Mouse (Mus musculus) intestine, embryonic 16.5 days (tissue): ENCODE measurements at regions not wholly inside any gene's neighbourhood (a gene's known extent, or its start where the extent isn't known, plus 50 kb on each side); places are given as distances from the start of the nearest gene placed in this dataset.

Experiments
- ATAC-seq: fragments of 200-750 bp; cut with Nextera tagmentation; 2 replicates; pipeline ENCODE4 v1.8.0; 2017; ENCODE audit warnings: moderate TSS enrichment, moderate library complexity
- H3K27ac ChIP-seq: fragments of 300-500 bp; sonication (generic); 2 replicates; pipeline ENCODE4 v1.5.1; 2014; ENCODE audit warnings: mild to moderate bottlenecking, low read length
- H3K27me3 ChIP-seq: fragments of 300-500 bp; sonication (generic); replicated peaks from 2 replicates; pipeline ENCODE4 v1.6.1; 2014; ENCODE audit warnings: low read length, control low read depth, mixed read lengths; ENCODE audit not compliant: control insufficient read depth, insufficient read depth
- H3K36me3 ChIP-seq: fragments of 300-500 bp; sonication (generic); 2 replicates; pipeline ENCODE4 v1.6.1; 2014; ENCODE audit warnings: low read length, control low read depth; ENCODE audit not compliant: control insufficient read depth, insufficient read depth
- H3K4me1 ChIP-seq: fragments of 300-500 bp; sonication (generic); 2 replicates; pipeline ENCODE4 v1.6.1; 2014; ENCODE audit warnings: low read length, control low read depth, mixed read lengths; ENCODE audit not compliant: control insufficient read depth, insufficient read depth
- H3K4me2 ChIP-seq: fragments of 300-500 bp; sonication (generic); 2 replicates; pipeline ENCODE4 v1.6.1; 2014; ENCODE audit warnings: low read depth, low read length, control low read depth
- H3K4me3 ChIP-seq: fragments of 300-500 bp; sonication (generic); 2 replicates; pipeline ENCODE4 v1.5.1; 2014; ENCODE audit warnings: mild to moderate bottlenecking, low read length
- H3K9ac ChIP-seq: fragments of 300-500 bp; sonication (generic); 2 replicates; pipeline ENCODE4 v1.6.1; 2014; ENCODE audit warnings: low read depth, low read length
- H3K9me3 ChIP-seq: fragments of 300-500 bp; sonication (generic); 2 replicates; pipeline ENCODE4 v1.6.1; 2016; ENCODE audit warnings: low read length, control low read depth; ENCODE audit not compliant: control insufficient read depth
- WGBS: fragments of 180-500 bp; shearing (Covaris S2); extraction: QIAGEN DNeasy Blood & Tissue Kit; methylation state at CpG from one replicate; pipeline ENCODE4 v1.1.7; 2014; 5-methylcytosine and 5-hydroxymethylcytosine counted together

DNA sequence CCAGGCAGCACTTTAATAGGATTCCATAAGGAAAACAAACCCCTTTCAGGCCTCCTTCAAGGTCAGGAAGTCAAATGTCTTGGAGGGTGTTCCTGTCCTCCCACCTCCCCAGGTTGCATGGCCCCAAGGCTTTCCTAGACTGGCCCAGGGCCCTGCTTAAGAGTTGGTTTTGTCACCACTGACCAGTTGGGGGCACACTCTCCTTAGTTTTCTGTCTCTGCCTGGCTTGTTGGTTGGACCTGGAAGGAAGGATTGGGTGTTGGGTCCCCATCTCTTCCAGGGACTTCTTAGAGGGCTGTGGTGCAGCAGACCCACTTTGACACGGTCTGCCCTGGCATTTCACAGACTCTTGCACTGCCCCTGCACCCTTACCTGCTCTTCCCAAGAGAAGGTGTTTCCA is 273.1 kb downstream of the Cyp26b1 start:
- 57% methylated on average over 1 of the region's 1 CpGs for WGBS
- Histone ChIP-seq H3K27me3 (no peaks in the 10 kb centered on the region), H3K4me1 (no peaks in the 10 kb centered on the region), H3K36me3 (no peaks in the 10 kb centered on the region), H3K27ac (no peak overlapping the region), H3K4me3 (no peak overlapping the region), H3K9me3 (no peaks in the 10 kb centered on the region), H3K4me2 (no peak overlapping the region), H3K9ac (no peak overlapping the region)
- no peak for ATAC-seq

DNA sequence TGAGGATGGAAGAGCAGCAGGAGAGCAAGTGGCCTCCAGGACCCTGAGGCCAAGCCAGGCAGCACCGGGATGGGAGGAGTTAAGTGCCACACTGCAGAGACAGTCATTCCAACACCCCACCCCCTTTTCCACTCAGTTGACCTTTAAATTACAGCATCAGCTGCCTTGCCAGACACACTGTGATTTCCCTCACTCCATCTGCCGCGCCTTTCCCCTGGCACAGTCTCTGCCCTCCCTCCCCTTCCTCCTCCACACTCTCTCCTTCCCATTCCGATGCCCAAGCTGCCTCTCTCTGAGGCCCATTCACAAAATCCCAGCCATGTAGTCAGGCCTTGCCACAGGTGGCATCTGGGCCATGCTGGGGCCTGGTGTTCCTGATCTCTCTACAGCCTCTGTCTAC is 274.9 kb downstream of the Cyp26b1 start:
- Histone ChIP-seq H3K4me2 (no peak overlapping the region), H3K9me3 (no peaks in the 10 kb centered on the region), H3K36me3 (no peaks in the 10 kb centered on the region), H3K9ac (no peak overlapping the region), H3K27me3 (no peaks in the 10 kb centered on the region), H3K4me3 (no peak overlapping the region), H3K27ac (no peak overlapping the region), H3K4me1 (no peaks in the 10 kb centered on the region)
- WGBS = 22% methylated on average over 4 of the region's 4 CpGs
- ATAC-seq = peak; percentile 44; the same call in 1 of the 2 replicates

- no peak overlapping the region for H3K27ac ChIP-seq
- no peaks in the 10 kb centered on the region for H3K36me3 ChIP-seq
- H3K4me1 ChIP-seq = no peaks in the 10 kb centered on the region
- H3K9me3 ChIP-seq = no peaks in the 10 kb centered on the region
- no peaks in the 10 kb centered on the region for H3K27me3 ChIP-seq
- H3K9ac ChIP-seq = no peak overlapping the region
- no peak overlapping the region for H3K4me3 ChIP-seq
- ATAC-seq = no peak
- WGBS = 81% methylated on average over 1 of the region's 1 CpGs
- H3K4me2 ChIP-seq = no peak overlapping the region
These were observed 276.7 kb downstream of the Cyp26b1 start for GRCm38 (mm10) chr6:84317026-84317425.

- Histone ChIP-seq H3K27me3 (no peaks in the 10 kb centered on the region), H3K9me3 (no peaks in the 10 kb centered on the region), H3K4me3 (no peak overlapping the region), H3K36me3 (no peaks in the 10 kb centered on the region), H3K4me1 (peaks cover 2% of the 10 kb centered on the region; the same call in 1 of the 2 replicates), H3K4me2 (no peak overlapping the region), H3K9ac (no peak overlapping the region), H3K27ac (no peak overlapping the region)
- 79% methylated on average over 8 of the region's 8 CpGs for WGBS
- no peak for ATAC-seq
These were observed 278.4 kb downstream of the Cyp26b1 start for GRCm38 (mm10) chr6:84315175-84315912.

- WGBS = 19% methylated on average over 4 of the region's 4 CpGs
- ATAC-seq = no peak
- no peak overlapping the region for H3K27ac ChIP-seq
- H3K4me2 ChIP-seq = no peak overlapping the region
- peaks cover 2% of the 10 kb centered on the region; the same call in 1 of the 2 replicates for H3K4me1 ChIP-seq
- H3K9me3 ChIP-seq = no peaks in the 10 kb centered on the region
- no peak overlapping the region for H3K4me3 ChIP-seq
- no peak overlapping the region for H3K9ac ChIP-seq
- no peaks in the 10 kb centered on the region for H3K36me3 ChIP-seq
- H3K27me3 ChIP-seq = no peaks in the 10 kb centered on the region
These were observed 279.9 kb downstream of the Cyp26b1 start for GRCm38 (mm10) chr6:84313797-84314196.

DNA sequence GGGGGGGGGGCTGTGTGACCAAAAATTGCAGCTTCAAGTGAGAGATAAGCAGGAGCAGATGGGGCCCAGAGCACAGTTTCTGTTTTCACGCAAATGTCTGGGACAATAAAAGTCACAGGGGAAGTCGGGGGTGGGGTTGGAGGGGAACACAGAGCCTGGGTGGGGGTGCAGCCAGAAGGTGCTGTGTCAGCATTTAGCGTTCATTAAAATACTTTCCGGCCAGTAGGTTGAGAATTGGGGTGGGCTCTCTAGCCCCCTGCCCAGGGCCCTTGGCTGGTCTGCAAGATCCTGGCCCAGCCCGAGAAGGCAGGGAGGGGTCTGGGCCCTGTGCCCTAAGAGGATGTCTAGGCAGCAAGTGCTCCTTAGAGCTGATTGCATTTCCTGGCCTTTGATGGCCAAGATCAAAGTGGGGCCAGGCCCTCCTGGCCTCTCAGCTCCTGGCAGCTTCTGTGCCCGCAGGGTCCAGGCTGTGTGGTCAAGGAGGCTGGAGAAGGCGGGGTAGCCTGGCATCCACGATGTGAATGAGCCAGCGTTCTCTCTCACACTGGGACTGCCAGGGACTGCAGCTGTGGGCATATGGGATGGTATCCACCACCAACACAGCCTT is 283.0 kb downstream of the Cyp26b1 start:
- H3K4me1 ChIP-seq = peaks cover 2% of the 10 kb centered on the region; the same call in 1 of the 2 replicates
- H3K36me3 ChIP-seq = no peaks in the 10 kb centered on the region
- WGBS = 52% methylated on average over 9 of the region's 9 CpGs
- no peak overlapping the region for H3K4me3 ChIP-seq
- no peak overlapping the region for H3K9ac ChIP-seq
- no peak overlapping the region for H3K27ac ChIP-seq
- H3K9me3 ChIP-seq = no peaks in the 10 kb centered on the region
- no peaks in the 10 kb centered on the region for H3K27me3 ChIP-seq
- no peak for ATAC-seq
- no peak overlapping the region for H3K4me2 ChIP-seq

DNA sequence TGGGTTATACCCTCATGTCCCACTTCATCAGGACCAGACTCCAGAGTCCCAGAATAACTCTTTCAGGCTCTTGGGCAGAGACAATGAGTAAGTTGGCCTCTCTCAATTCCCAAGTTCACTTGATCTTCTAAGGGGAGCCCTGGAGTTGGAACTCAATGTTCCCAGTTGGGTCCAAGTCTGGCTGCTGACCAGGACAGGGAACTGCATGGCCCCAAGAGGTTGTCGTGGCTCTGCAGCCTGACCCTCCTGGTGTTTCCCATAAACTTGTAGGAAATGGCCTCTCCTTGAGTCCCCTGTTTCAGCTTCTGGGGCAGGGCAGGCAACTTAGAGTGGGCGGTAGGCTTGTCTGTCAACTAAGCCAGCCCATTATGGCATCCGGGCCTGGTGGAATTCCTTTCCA is 286.2 kb downstream of the Cyp26b1 start:
- no peak overlapping the region for H3K9ac ChIP-seq
- 78% methylated on average over 3 of the region's 3 CpGs for WGBS
- H3K27me3 ChIP-seq = no peaks in the 10 kb centered on the region
- ATAC-seq = no peak
- no peaks in the 10 kb centered on the region for H3K36me3 ChIP-seq
- no peaks in the 10 kb centered on the region for H3K9me3 ChIP-seq
- H3K4me1 ChIP-seq = peaks cover 2% of the 10 kb centered on the region; the same call in 1 of the 2 replicates
- no peak overlapping the region for H3K27ac ChIP-seq
- no peak overlapping the region for H3K4me3 ChIP-seq
- no peak overlapping the region for H3K4me2 ChIP-seq

DNA sequence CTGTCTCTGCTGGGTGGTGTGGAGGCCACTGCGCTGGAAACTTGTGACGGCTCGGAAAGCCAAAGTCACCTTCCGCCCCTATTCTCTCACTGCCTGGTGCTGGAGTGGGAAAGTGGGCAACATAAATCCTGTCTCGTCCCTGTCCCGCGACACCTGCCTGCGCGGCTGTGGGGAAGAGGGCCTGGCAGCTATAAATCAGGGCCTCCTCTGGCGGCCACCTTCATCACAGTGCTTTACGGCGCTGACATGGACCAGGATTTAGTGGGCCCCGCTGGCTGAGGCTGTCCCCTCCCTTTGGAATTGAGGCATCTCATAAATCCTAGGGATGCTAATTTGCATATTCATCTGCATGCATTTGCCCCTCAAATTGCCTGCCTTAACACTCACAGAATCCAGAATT is 287.1 kb downstream of the Cyp26b1 start:
- Histone ChIP-seq H3K27ac (no peak overlapping the region), H3K36me3 (no peaks in the 10 kb centered on the region), H3K9me3 (no peaks in the 10 kb centered on the region), H3K27me3 (no peaks in the 10 kb centered on the region), H3K4me3 (no peak overlapping the region), H3K4me2 (no peak overlapping the region), H3K9ac (no peak overlapping the region), H3K4me1 (no peaks in the 10 kb centered on the region; the same call in 1 of the 2 replicates)
- ATAC-seq = no peak
- WGBS = 57% methylated on average over 13 of the region's 13 CpGs

GRCm38 (mm10) chr6:84305093-84305492 is 288.6 kb downstream of the Cyp26b1 start:
- H3K36me3 ChIP-seq = no peaks in the 10 kb centered on the region
- no peaks in the 10 kb centered on the region for H3K9me3 ChIP-seq
- no peak overlapping the region for H3K4me2 ChIP-seq
- H3K27ac ChIP-seq = no peak overlapping the region
- no peaks in the 10 kb centered on the region for H3K4me1 ChIP-seq
- H3K4me3 ChIP-seq = no peak overlapping the region
- ATAC-seq = no peak
- H3K27me3 ChIP-seq = no peaks in the 10 kb centered on the region
- 87% methylated on average over 3 of the region's 3 CpGs for WGBS
- H3K9ac ChIP-seq = no peak overlapping the region
